Mouse (Mus musculus): ENCODE data around the gene Ston2.

GRCm38 (mm10) chr12:91748241-91748865, 39.8 kb downstream of the Ston2 start:
- TF ChIP-seq CTCF (IDR thresholded peaks at IDR 0.05; ENCODE audit: control insufficient read depth, insufficient read depth, low read length) (no peak), POLR2A (IDR thresholded peaks at IDR 0.05; ENCODE audit: borderline replicate concordance, control insufficient read depth, low read depth, low read length) (no peak)

Data from bone marrow, adult 2 months (tissue).